Mouse (Mus musculus) testis, adult 2 months (tissue): ENCODE results near the gene Abhd6. TPM values are rescaled to one million over a fixed set of nuclear protein-coding genes. Genes with fewer than 3 reads are reported as not detected.

Source experiments
- H3K27ac ChIP-seq: fragments of 200-500 bp; 2 replicates; pipeline ENCODE4 v1.5.1; 2012; ENCODE audit warnings: low read depth, low read length; ENCODE audit not compliant: control insufficient read depth, insufficient read depth
- H3K27me3 ChIP-seq: fragments of 200-500 bp; 2 replicates; pipeline ENCODE4 v1.6.1; 2012; ENCODE audit warnings: mild to moderate bottlenecking, low read length, moderate library complexity; ENCODE audit not compliant: control insufficient read depth, insufficient read depth
- H3K36me3 ChIP-seq: fragments of 200-500 bp; 2 replicates; pipeline ENCODE4 v1.6.1; 2012; ENCODE audit warnings: mild to moderate bottlenecking, low read length; ENCODE audit not compliant: control insufficient read depth, insufficient read depth
- H3K4me1 ChIP-seq: fragments of 200-500 bp; 2 replicates; pipeline ENCODE4 v1.6.1; 2012; ENCODE audit warnings: low read length; ENCODE audit not compliant: control insufficient read depth, insufficient read depth
- H3K4me3 ChIP-seq: fragments of 200-500 bp; 2 replicates; pipeline ENCODE4 v1.5.1; 2012; ENCODE audit warnings: low read depth, mild to moderate bottlenecking, low read length, moderate library complexity, mixed read lengths; ENCODE audit not compliant: control insufficient read depth
- CTCF ChIP-seq: fragments of 200-500 bp; IDR thresholded peaks from 2 replicates; pipeline ENCODE4 v1.5.1; 2012; ENCODE audit warnings: low read depth, mild to moderate bottlenecking, inconsistent platforms, low read length, moderate library complexity; ENCODE audit not compliant: control insufficient read depth, insufficient read depth, insufficient replicate concordance
- POLR2A ChIP-seq: fragments of 200-500 bp; IDR thresholded peaks from 2 replicates; pipeline ENCODE4 v1.6.1; 2012; ENCODE audit warnings: low read depth, mild to moderate bottlenecking, inconsistent platforms, low read length, moderate library complexity; ENCODE audit not compliant: control insufficient read depth
- polyA plus RNA-seq: library from polyadenylated mRNA; depleted of rRNA; stranded (reverse); fragments of >200 nt; gene quantifications from 2 replicates; pipeline ENCODE4 v1.2.3, GENCODE M21; 2012; rRNA removed

The Abhd6 gene
- polyA plus RNA-seq, 1 experiment: 19.5 TPM

- Histone ChIP-seq H3K27me3 (no peaks in the 10 kb centered on the region), H3K4me1 (peaks cover 2% of the 10 kb centered on the region), H3K4me3 (no peak overlapping the region), H3K36me3 (no peaks in the 10 kb centered on the region), H3K27ac (peak overlapping the region; percentile 84)
- TF ChIP-seq POLR2A (no peak), CTCF (no peak)
These were observed 92.9 kb downstream of the Abhd6 start for GRCm38 (mm10) chr14:8095562-8095950.

DNA sequence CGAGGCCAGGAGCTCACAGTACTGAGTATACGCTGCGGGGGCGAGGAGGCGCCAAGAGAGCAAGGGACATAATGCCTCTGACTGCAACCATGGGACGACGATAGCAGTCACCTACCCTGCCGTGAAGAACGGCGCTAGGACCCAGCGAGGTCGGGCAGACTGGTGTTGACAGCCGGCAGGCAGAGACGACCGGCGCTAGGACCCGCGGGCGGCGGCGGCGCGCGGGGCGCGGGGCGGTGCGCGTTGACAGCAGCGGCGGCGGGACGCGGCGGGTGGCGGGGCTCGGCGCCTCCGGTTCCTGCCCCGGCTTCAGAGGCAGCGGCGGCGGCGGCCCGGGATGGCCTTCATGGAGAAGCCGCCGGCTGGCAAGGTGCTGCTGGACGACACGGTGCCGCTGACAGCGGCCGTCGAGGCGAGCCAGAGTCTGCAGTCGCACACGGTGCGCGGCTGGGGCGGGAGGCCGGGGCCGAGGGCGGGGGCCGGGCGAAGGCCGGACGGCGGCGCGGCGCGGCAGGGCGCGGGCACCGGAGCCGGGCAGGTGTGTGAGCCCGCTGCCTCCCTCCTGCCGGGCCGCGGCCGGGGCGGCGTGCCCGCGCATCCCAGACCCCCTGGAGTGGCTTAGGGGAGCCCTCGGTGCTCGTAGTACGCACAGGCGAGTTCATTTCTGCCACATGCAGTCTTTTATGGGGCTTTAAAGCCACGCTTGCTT, 95.4 kb downstream of the Abhd6 start, which contains the start of gene Pxk:
Gene Pxk (plus strand): TSS at position 234 of the 709 bp plus-strand sequence.
- no peaks in the 10 kb centered on the region for H3K36me3 ChIP-seq
- H3K4me3 ChIP-seq: peak within 1 kb of the TSS; percentile 89
- no peak within 1 kb of the TSS; the same call in 1 of the 2 replicates for H3K27ac ChIP-seq
- peaks cover 2% of the 10 kb centered on the region for H3K4me1 ChIP-seq
- TF ChIP-seq POLR2A (peak; percentile 59), CTCF (no peak)
- no peaks in the 10 kb centered on the region for H3K27me3 ChIP-seq

DNA sequence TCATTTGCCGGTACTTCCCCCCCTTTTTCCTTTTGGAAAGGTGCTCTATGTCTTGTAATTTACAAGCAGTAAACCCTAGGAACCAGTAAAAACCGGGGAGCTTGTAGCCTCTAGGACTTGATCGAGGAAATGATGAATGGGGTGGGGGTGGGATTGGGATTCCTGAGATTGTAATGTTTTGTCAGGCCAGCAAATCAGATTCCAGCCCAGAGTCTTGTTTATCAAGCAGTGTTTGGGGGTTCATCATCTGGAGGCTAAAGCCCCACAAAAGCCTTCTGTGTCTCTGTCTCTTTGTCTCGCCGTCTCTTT, 95.9 kb downstream of the Abhd6 start:
- H3K27ac ChIP-seq: no peak overlapping the region; the same call in 1 of the 2 replicates
- no peaks in the 10 kb centered on the region for H3K27me3 ChIP-seq
- H3K4me3 ChIP-seq: peak overlapping the region; percentile 89
- peaks cover 2% of the 10 kb centered on the region for H3K4me1 ChIP-seq
- TF ChIP-seq POLR2A (no peak), CTCF (no peak)
- no peaks in the 10 kb centered on the region for H3K36me3 ChIP-seq

DNA sequence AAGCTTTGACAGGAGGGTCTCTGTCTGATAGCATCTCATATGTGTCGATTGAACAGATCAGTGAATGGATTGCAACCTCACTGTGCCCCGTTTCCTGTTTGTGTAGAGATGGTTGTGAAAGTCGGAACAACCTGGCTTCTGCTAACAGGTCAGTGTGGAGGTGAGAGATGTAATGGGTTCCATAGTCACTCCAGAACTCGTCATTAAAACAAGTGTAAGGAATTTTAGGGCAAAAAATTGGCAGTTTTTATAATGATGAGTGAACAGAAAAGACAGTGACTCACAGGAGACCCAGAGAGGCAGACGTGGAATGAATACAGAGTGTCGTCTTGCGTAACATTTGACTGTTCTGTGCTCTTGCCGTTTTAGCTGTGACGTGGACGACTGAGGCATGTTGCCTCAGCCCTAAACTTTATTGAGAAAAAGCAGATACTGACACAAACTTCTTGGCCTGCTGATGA, 96.9 kb downstream of the Abhd6 start:
- Histone ChIP-seq H3K27ac (no peak overlapping the region), H3K27me3 (no peaks in the 10 kb centered on the region), H3K4me3 (no peak overlapping the region; the same call in 1 of the 2 replicates), H3K4me1 (peaks cover 2% of the 10 kb centered on the region), H3K36me3 (no peaks in the 10 kb centered on the region)
- no peak for TF ChIP-seq POLR2A
- no peak for TF ChIP-seq CTCF

- no peak for TF ChIP-seq POLR2A
- no peak for TF ChIP-seq CTCF
- Histone ChIP-seq H3K27me3 (no peaks in the 10 kb centered on the region), H3K4me1 (peaks cover 2% of the 10 kb centered on the region; the same call in 1 of the 2 replicates), H3K36me3 (no peaks in the 10 kb centered on the region), H3K4me3 (no peak overlapping the region), H3K27ac (no peak overlapping the region)
These were observed 99.2 kb downstream of the Abhd6 start for GRCm38 (mm10) chr14:8101886-8102285.

DNA sequence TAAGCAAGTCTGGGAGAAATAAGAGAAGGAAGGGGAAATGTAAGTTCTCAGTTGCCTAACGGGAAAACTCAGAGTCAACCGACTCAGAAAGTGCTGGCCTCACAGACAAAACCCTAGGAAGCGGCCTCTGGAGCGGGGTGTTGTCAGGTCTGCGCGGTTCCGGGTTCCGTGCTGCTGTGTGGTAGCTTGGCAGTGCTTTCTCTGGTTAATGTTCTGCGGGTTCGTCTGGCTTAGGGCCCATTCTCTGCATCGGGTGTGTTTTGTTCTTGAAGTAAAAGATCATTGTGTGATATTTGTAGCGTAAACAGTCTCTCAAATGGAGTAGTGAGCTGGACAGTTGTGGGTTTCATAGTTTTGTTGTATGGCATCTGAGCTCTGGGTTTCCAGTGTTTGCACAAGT, 100.0 kb downstream of the Abhd6 start:
- no peak overlapping the region; the same call in 1 of the 2 replicates for H3K27ac ChIP-seq
- H3K4me1 ChIP-seq: peaks cover 2% of the 10 kb centered on the region; the same call in 1 of the 2 replicates
- no peak overlapping the region for H3K4me3 ChIP-seq
- TF ChIP-seq POLR2A (no peak), CTCF (no peak)
- H3K27me3 ChIP-seq: no peaks in the 10 kb centered on the region
- no peaks in the 10 kb centered on the region for H3K36me3 ChIP-seq

Other genes starting within 250 kb of the Abhd6 start
- 126 TPM in 2 replicates for gene Gm26661, start 211.3 kb upstream of the Abhd6 start, polyA plus RNA-seq
- 9.8 and 11.3 TPM in 2 replicates for gene Flnb, start 184.9 kb upstream of the Abhd6 start, polyA plus RNA-seq
- 3.4 and 5.6 TPM in 2 replicates for gene Gm45521, start 45.6 kb upstream of the Abhd6 start, polyA plus RNA-seq
- gene Dnase1l3, start 8.3 kb upstream of the Abhd6 start, polyA plus RNA-seq: 1.1 and 1.4 TPM in 2 replicates
- gene Rpp14, start 77.5 kb downstream of the Abhd6 start, polyA plus RNA-seq: 3.0 and 3.3 TPM in 2 replicates
- 39.4 and 44.0 TPM in 2 replicates for gene Pxk, start 95.3 kb downstream of the Abhd6 start, polyA plus RNA-seq
- 97.6 and 115 TPM in 2 replicates for gene Pdhb, start 170.1 kb downstream of the Abhd6 start, polyA plus RNA-seq
- 2.4 and 2.8 TPM in 2 replicates for gene Kctd6, start 211.2 kb downstream of the Abhd6 start, polyA plus RNA-seq